Mouse (Mus musculus): Measurements from ENCODE around the gene Mettl26. TPM values are rescaled to one million over a fixed set of nuclear protein-coding genes. Genes with fewer than 3 reads are reported as not detected.

The Mettl26 gene
- total and polyA plus RNA-seq, 3 experiments, result 12.7 to 30.5 (median 12.7) TPM

DNA sequence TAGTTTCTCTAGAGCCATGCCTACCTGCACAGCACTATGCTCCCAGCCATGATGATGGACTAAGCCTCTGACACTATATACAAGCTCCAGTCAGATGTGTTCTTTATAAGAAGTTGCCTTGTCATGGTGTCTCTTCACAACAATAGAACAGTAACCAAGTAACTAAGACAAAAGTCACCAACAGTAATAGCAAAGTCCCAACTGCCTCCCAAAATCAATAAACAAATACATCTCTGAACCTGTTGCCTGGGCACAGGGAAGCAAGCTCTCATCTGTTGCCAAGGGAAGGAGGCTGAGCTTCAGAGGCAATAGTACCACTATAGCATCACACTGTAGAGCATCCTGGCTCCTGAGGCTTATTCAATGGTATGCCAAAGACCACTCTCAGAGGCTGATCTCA, 11.9 kb downstream of the Mettl26 start:
- Histone ChIP-seq H3K79me2 (replicated peaks; ENCODE audit: control insufficient read depth, insufficient read depth, low read length) (no peaks in the 10 kb centered on the region), H3K4me3 (no peak overlapping the region), H3K4me1 (ENCODE audit: control insufficient read depth, insufficient read depth, low read length) (no peaks in the 10 kb centered on the region), H3K9ac (ENCODE audit: low read depth, low read length) (no peak overlapping the region), H3K27ac (no peak overlapping the region), H3K27me3 (ENCODE audit: control insufficient read depth, insufficient read depth, low read length) (no peaks in the 10 kb centered on the region), H3K36me3 (ENCODE audit: control insufficient read depth, insufficient read depth, low read length) (no peaks in the 10 kb centered on the region)
- DNase-seq, result no peak
- intact Hi-C loops (cut with DNase I), result no loop called here
- no peak for TF ChIP-seq POLR2A (IDR thresholded peaks at IDR 0.05; ENCODE audit: insufficient read depth, low read depth, low read length)
- no peak for TF ChIP-seq EP300 (IDR thresholded peaks at IDR 0.05; ENCODE audit: insufficient read depth, low read depth, low read length)
- TF ChIP-seq CTCF (IDR thresholded peaks at IDR 0.05), result no peak

DNA sequence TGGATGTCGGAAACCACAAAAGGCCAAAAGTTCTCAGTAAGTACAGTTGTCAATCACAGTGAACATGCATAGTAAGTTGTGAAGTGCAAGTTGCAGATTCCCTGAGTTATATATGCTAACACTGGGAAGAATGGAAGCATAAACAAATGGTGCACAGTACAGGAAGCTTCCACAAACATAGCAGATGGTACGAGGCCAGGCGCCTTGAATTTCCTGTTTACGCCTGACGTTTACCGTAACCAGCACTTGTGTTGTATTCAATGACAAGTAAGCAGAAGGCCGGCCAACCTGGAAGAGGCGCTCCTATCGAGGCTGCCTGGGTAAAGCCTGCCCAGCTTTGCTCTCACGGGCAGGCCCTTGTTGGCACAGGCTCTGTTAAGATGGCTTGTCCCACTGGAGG, 12.6 kb downstream of the Mettl26 start:
- intact Hi-C loops (cut with DNase I), result no loop called here
- DNase-seq, result no peak
- H3K9ac ChIP-seq (ENCODE audit: low read depth, low read length), result no peak overlapping the region
- no peaks in the 10 kb centered on the region for H3K79me2 ChIP-seq (replicated peaks; ENCODE audit: control insufficient read depth, insufficient read depth, low read length)
- no peak overlapping the region for H3K4me3 ChIP-seq
- WGBS, result 70% methylated on average over 10 of the region's 10 CpGs
- no peaks in the 10 kb centered on the region for H3K27me3 ChIP-seq (ENCODE audit: control insufficient read depth, insufficient read depth, low read length)
- no peaks in the 10 kb centered on the region for H3K4me1 ChIP-seq (ENCODE audit: control insufficient read depth, insufficient read depth, low read length)
- no peak for TF ChIP-seq EP300 (IDR thresholded peaks at IDR 0.05; ENCODE audit: insufficient read depth, low read depth, low read length)
- TF ChIP-seq POLR2A (IDR thresholded peaks at IDR 0.05; ENCODE audit: insufficient read depth, low read depth, low read length), result no peak
- H3K36me3 ChIP-seq (ENCODE audit: control insufficient read depth, insufficient read depth, low read length), result no peaks in the 10 kb centered on the region
- H3K27ac ChIP-seq, result no peak overlapping the region

DNA sequence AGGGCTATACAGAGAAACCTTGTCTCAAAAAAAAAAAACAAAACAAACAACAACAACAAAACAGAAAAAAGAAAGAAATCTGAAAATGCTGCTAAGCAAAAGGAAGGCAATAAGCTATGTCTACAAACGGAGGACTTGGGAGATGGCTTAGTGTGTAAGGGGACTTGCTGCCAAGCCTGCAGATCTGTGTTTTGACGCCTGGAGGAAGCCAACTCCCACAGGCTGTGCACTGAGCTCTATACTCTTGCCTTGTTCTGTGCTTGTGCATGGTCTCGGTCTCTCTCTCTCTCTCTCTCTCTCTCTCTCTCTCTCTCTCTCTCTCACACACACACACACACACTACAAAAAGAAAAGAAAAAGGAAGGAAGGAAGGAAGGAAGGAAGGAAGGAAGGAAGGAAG, 14.0 kb downstream of the Mettl26 start:
- no peak for DNase-seq
- no peak overlapping the region for H3K4me3 ChIP-seq
- H3K79me2 ChIP-seq (replicated peaks; ENCODE audit: control insufficient read depth, insufficient read depth, low read length), result no peaks in the 10 kb centered on the region; the same call in 1 of the 2 replicates
- H3K27ac ChIP-seq, result no peak overlapping the region
- 54% methylated on average over 3 of the region's 3 CpGs for WGBS
- no peak for TF ChIP-seq CTCF (IDR thresholded peaks at IDR 0.05)
- no peak for TF ChIP-seq EP300 (IDR thresholded peaks at IDR 0.05; ENCODE audit: insufficient read depth, low read depth, low read length)
- H3K27me3 ChIP-seq (ENCODE audit: control insufficient read depth, insufficient read depth, low read length), result no peaks in the 10 kb centered on the region
- no peaks in the 10 kb centered on the region for H3K36me3 ChIP-seq (ENCODE audit: control insufficient read depth, insufficient read depth, low read length)
- H3K4me1 ChIP-seq (ENCODE audit: control insufficient read depth, insufficient read depth, low read length), result no peaks in the 10 kb centered on the region
- H3K9ac ChIP-seq (ENCODE audit: low read depth, low read length), result no peak overlapping the region
- intact Hi-C loops (cut with DNase I), result no loop called here

DNA sequence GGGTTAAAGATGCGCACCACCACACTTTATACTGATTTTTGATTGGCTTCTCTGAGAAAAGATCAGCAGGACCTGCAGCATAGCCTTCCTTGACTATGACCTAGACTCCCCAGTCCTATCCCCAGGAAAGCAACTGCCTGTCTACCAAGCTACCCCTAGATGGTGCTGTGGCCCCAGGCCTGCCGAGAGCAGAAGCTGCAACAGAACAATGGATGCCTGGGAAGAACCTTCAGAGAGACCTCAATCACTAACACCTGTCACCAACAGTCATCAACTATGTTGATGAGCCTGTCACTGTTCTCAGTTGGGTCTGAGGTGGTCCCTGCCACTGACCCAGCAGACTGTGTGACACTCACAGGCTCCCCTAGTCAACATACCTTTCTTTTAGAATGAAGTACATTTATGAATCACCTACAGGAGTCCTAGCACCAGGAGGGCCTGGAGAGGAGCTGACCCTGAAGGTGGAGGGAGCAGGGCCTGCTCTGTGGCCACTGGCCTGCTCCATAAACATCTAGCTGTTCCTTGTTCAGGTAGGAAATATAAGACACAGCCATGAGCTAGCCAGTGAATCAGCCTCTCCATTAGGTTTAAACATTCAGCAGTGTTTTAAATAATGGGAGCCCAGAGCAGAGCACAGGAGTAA, 19.2 kb downstream of the Mettl26 start:
- DNase-seq, result peak; percentile 71 to 75
- Histone ChIP-seq H3K4me1 (ENCODE audit: control insufficient read depth, insufficient read depth, low read length) (peaks cover 1% of the 10 kb centered on the region; the same call in 1 of the 2 replicates), H3K27ac (no peak overlapping the region), H3K36me3 (ENCODE audit: control insufficient read depth, insufficient read depth, low read length) (no peaks in the 10 kb centered on the region), H3K9ac (ENCODE audit: low read depth, low read length) (no peak overlapping the region), H3K27me3 (ENCODE audit: control insufficient read depth, insufficient read depth, low read length) (no peaks in the 10 kb centered on the region), H3K79me2 (replicated peaks; ENCODE audit: control insufficient read depth, insufficient read depth, low read length) (no peaks in the 10 kb centered on the region; the same call in 1 of the 2 replicates), H3K4me3 (no peak overlapping the region)
- WGBS, result 27% methylated on average over 2 of the region's 2 CpGs
- TF ChIP-seq EP300 (IDR thresholded peaks at IDR 0.05; ENCODE audit: insufficient read depth, low read depth, low read length), result peak; percentile 97
- TF ChIP-seq CTCF (IDR thresholded peaks at IDR 0.05), result no peak; the same call in 1 of the 2 replicates
- intact Hi-C loops (cut with DNase I), result loop anchor here (1.0 to 5.0 kb wide), 5 partner anchors 25 to 198 kb away; partner anchors contain the start of genes Capn15, Decr2, Nhlrc4 and Pigq

DNA sequence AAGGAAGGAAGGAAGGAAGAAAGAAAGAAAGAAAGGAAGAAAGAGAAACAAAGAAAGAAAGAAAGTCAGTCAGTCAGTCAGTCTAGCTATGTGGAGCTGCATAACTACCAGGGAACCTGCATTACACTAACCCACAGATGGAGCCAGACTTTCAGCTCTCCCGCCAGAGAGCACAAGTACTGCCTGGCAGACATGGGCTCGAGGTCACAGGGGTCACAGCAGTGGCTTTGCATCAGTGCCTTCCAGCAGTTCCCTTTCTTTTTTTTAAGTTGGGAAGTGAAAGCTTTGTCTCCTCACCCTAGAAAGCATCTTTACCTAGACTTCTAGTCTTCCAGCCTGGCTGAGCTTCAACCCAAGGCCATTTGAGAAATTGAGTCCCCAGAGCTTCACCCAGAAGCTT, 20.5 kb downstream of the Mettl26 start:
- Histone ChIP-seq H3K9ac (ENCODE audit: low read depth, low read length) (no peak overlapping the region), H3K4me1 (ENCODE audit: control insufficient read depth, insufficient read depth, low read length) (peaks cover 1% of the 10 kb centered on the region; the same call in 1 of the 2 replicates)

DNA sequence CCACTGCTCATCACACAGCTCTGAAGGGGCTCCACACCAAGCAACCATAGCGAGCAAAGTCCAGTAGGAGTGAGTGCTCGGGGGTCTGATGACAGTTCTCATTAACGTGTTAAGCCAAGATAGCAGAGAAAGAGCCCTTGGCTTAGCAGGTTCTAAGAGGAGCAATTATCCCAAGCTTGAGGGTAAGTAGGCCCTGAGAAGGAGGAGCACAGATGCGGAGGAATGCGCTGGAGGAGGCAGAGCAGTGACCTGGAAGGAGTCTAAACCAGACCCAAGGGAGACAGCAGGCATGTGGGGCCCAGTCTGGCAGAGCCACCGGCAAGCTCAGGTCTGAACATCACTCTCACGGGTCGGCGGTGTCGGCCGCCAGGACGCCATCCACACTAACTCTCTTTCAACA, 21.0 kb downstream of the Mettl26 start:
- H3K9ac ChIP-seq (ENCODE audit: low read depth, low read length), result no peak overlapping the region
- no peaks in the 10 kb centered on the region; the same call in 1 of the 2 replicates for H3K79me2 ChIP-seq (replicated peaks; ENCODE audit: control insufficient read depth, insufficient read depth, low read length)
- H3K4me1 ChIP-seq (ENCODE audit: control insufficient read depth, insufficient read depth, low read length), result peaks cover 1% of the 10 kb centered on the region; the same call in 1 of the 2 replicates
- intact Hi-C loops (cut with DNase I), result loop anchor here (2.0 kb wide), 1 partner anchor 23 kb away; the partner anchor contains the start of gene Rab40c
- H3K4me3 ChIP-seq, result no peak overlapping the region
- 85% methylated on average over 12 of the region's 12 CpGs for WGBS
- TF ChIP-seq EP300 (IDR thresholded peaks at IDR 0.05; ENCODE audit: insufficient read depth, low read depth, low read length), result no peak
- TF ChIP-seq CTCF (IDR thresholded peaks at IDR 0.05), result no peak
- TF ChIP-seq POLR2A (IDR thresholded peaks at IDR 0.05; ENCODE audit: insufficient read depth, low read depth, low read length), result no peak
- no peak for DNase-seq
- no peaks in the 10 kb centered on the region for H3K36me3 ChIP-seq (ENCODE audit: control insufficient read depth, insufficient read depth, low read length)
- no peaks in the 10 kb centered on the region for H3K27me3 ChIP-seq (ENCODE audit: control insufficient read depth, insufficient read depth, low read length)
- H3K27ac ChIP-seq, result no peak overlapping the region

More for the DNA sequence above, 20.5 kb downstream of the Mettl26 start:
- no peaks in the 10 kb centered on the region for H3K27me3 ChIP-seq (ENCODE audit: control insufficient read depth, insufficient read depth, low read length)
- no peaks in the 10 kb centered on the region; the same call in 1 of the 2 replicates for H3K79me2 ChIP-seq (replicated peaks; ENCODE audit: control insufficient read depth, insufficient read depth, low read length)
- TF ChIP-seq CTCF (IDR thresholded peaks at IDR 0.05) (peak; percentile 42), EP300 (IDR thresholded peaks at IDR 0.05; ENCODE audit: insufficient read depth, low read depth, low read length) (no peak), POLR2A (IDR thresholded peaks at IDR 0.05; ENCODE audit: insufficient read depth, low read depth, low read length) (no peak)
- no peak for DNase-seq
- WGBS, result 42% methylated on average over 2 of the region's 2 CpGs
- no peaks in the 10 kb centered on the region for H3K36me3 ChIP-seq (ENCODE audit: control insufficient read depth, insufficient read depth, low read length)
- H3K4me3 ChIP-seq, result no peak overlapping the region
- intact Hi-C loops (cut with DNase I), result loop anchor here (2.0 kb wide), 1 partner anchor 23 kb away; the partner anchor contains the start of gene Rab40c
- no peak overlapping the region for H3K27ac ChIP-seq

All from heart, adult 2 months (tissue).